Mouse (Mus musculus) adrenal gland, adult (tissue): ENCODE data around the gene Rwdd1.
A peak's percentile ranks its signal among the peaks of the same experiment; 100 is the strongest.
"Not testable (repeated sequence)": the region's sequence is repeated elsewhere in the genome, so short reads cannot be mapped to it uniquely, and the experiment has no call there.

ENCODE experiments used
- DNase-seq, 2 experiments: peaks; one replicate each; pipeline ENCODE4 v3.0.0; 2022 to 2023; ENCODE audit warnings: low spot score in 1 of 2; ENCODE audit not compliant: inconsistent age in 2 of 2

Gene Rwdd1

DNA sequence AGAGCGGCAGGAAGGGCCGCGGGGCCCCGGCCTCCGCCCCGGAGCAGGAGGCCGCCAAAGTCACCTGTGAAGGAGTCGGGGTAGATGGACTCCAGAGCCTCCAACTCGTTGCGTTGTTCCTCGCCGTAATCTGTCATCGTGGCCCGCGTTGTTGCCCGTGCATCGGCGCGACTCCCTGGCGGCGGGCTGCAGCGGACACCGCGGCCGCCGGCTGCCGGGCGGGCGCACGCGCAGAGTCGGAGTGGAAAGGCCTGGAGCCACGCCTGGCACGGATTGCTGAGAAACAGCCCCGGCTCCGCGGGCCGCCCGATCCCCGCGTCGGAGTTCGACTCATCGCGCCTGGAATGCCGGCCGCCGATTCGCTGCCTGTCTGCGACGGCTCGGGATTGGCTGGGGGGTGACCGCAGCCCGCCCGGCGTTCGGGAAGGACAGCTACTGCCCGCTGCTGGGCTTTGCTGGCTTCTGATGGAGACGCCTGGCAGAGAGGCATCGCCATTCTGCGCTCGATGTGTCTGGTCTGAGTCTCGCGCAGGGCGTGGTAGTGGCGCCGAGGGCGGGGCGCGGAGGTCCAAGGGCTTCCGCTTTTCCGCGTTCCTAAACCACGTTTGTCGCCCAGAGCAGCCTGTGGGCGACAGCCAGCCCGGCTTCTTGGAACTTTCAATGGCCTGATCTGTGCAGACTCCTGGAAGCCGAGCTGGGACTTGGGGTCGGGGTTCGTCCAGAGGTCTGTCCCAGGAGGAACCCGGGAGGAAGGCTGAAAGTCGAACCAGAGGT, at the start of gene Rwdd1:
TSS of gene Rwdd1 (minus strand) at position 323 of the 774 bp plus-strand sequence.
- DNase-seq, result peak; percentile 99

DNA sequence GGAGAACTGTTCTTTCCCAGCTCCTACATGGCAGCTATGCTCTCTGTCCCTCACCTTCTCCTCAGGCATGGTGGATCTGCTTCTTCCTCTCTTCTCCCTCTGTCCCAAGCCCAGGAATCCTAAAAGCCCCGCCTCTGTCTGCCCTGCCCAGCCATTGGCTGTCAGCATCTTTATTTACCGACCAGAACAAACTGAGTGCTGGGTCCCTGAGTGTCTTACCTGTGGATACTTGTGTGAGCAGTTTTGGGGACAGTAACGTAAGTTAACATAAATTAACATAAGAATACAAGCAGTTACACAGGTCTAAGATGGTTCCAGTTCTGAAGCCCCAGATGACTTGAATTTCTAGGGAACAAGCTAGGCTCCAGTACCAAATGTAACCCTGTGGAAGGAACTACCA, 47.2 kb upstream of the Rwdd1 start:
- no peak for DNase-seq

DNA sequence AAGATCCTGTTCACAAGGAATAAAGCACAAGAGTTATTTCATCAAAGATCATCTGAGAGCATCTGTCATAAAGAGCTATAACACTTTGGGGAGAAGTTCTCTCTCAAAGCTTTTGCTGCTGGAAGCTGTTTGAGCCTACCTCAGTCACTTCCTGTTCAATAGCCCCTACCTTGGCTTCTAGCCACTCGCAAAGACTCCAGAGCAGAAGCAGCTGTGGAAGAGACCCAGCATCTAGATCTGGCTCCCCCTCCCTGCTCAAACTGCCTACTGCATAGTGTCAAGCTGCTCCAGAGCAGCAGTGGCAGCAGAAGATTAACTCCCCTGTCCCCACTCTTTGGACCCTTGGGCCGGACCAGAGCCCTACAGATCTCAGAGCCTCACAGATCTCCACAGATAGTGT, 34.6 kb upstream of the Rwdd1 start:
- DNase-seq, result no peak

DNA sequence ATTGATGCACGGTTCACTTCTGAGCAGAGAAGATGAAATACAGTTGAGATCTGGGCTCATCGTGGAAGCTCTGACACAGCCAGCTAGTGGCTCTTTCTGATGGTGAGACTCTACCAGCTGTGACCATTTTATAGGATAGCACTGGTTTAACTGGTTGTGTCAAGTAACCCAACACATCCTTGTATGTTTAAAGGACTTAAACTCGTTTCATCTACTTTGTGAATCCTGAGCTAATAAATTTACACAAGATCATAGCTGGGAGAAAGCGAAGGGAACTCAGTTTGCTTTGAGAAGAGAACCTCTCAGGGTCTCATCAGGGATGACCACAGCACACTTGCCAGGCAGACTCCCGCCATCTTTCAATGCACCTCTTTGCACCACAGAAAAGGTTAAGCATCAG, 24.8 kb upstream of the Rwdd1 start, which contains the start of gene Calhm4:
TSS of gene Calhm4 (minus strand) at position 101 of the 400 bp plus-strand sequence.
- DNase-seq, result no peak

DNA sequence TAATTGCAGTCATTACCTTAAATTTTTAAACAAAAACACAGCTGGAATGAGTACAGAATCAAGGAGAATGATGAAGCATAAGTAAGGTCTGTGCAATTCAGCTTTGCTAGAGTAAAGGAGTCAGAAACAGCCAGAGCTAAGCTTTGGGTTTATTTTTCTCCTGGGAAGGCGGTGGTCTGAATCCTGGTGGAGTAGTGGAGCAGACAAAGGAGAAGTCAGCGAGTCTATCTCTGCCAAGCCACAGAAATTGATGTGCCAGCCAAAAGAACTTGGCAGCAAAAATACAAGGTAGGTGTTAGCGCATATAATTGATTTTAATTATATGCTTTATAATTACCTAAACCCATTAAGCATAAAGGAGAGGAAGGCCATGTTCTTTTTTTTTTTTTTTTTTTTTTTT, 18.0 kb upstream of the Rwdd1 start, which contains the start of gene Trappc3l:
TSS of gene Trappc3l (plus strand) at position 197 of the 400 bp plus-strand sequence.
- no peak for DNase-seq

DNA sequence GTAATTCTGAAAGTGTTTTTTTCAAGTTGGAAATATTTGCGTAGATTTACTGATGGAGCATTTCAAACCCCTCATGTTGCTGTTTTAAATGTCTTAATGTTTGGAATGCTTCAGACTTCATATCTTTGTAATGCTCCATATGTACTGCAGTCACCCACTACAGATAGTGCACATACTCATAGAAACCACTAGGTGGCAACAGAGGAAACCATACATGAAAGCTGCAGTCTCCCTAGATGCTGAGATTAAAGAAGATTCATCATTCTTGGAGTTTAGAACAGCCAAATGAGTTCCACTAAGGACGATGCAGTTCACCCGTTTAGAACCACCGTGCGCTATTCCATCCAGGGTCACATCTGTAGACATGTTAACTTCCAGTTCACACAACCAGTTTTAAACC, 17.2 kb upstream of the Rwdd1 start:
- DNase-seq, result peak in 1 of 2 experiments; percentile 56

DNA sequence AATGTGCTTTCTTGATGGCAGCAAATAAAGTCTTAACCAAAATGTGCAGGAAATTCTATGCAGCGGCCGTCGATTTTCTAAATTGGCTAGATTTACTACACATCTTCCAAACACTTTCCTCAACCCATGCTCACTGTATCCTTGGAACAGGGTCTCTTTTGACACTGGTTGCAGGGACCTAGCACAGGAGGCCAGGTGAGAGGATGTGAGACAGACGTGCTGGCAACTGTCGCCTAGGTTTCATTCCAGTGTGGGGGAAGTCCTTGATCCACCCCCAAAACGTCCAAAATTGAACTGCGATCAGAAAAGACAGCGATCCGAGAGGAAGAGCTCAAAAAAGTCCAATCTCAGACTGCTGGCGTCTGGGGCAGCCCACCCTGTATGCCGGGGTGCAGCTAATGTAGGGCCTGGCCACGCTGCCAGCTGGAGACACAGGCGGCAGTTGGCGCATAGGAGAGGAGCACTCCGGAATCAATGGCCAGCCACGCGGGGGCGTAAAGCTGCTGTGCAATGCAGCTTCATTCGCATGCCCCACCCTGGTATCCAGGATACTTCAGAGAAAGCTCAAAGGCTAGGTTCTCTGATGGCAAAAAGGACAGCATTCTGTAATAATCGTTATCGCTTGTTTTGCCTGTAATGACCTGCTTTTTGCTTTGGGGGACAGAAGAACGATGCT, 14.3 kb upstream of the Rwdd1 start:
- DNase-seq, result peak; percentile 66 to 87

DNA sequence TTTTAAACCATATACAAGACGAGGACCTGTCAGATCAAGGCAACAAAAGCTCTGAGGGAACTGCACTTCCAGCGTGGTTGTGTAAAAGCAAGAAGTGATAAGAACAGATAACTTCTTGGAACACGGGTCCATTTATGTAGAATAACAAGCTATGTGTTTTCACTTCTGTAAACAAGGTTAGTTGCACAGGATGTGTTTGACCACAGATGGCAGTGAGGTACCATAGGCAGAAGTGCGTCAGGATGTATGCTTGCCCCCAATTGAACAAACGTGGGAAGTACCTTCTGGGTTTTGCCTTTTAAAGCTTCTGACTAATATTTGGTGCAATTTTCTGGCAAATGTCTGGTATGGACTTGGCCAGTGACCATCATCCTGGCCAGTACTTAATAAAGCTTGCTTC, 10.9 kb upstream of the Rwdd1 start:
- no peak for DNase-seq

DNA sequence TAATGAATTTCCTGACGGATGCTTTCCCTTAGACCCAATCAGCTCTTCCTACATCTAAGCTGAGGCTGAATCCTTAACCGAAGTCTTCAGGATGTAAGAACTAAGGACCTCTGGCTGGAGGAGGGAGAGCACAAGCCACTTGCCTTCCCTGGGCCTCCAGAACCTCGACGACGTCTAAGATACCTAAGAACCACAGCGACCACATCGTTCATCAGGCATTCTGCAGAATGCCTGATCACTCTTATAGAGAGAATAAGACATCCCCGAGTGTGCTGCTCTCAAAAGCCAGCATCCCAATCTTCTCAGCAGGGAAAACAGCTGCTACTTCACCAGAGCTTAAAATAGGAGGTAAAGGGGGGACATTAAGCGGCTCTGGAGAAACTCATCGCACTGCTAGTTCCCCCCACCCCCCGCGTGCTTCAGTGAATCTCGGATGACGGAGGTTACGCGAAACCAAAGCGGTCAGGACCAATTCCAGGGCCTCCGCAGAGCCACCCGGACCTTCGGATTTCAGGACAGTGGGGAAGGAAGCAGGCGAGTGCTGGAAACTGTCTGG, 600 bp downstream of the Rwdd1 start:
- no peak for DNase-seq

DNA sequence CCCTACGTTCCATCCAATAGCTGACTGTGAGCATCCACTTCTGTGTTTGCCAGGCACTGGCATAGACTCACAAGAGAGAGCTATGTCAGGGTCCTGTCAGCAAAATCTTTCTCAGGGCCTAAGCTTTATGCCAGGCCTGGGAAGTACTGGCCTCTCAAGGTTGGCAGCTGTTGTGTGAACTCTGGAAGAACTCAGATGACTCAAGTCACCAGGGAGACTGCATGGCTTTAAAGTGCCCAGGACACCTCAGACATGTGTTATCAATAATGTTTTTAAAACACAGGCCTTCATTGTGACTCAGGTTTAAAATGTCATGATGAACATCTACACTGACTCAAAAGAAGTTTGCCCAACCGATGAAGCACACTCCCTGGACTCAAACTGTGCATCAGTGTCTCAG, 6.2 kb downstream of the Rwdd1 start:
- peak; percentile 48 to 76 for DNase-seq

DNA sequence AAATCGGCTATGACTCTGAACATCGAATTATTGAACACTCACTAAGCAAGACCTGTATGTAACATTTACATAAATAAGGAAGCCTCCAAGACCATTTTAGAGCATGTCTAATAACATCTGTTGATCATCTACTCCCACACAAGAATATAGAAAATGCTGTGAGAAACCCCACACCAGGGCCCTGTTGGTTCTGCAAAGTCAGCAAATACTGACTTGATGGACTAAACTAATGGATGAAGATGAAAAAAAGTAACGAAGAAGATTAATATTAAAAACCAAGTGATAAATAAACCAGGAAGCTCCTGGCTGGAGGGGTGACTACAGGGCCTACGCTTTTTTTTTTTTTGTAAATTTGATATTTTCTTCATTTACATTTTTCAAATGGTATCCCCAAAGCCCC, 6.8 kb downstream of the Rwdd1 start:
- no peak for DNase-seq

DNA sequence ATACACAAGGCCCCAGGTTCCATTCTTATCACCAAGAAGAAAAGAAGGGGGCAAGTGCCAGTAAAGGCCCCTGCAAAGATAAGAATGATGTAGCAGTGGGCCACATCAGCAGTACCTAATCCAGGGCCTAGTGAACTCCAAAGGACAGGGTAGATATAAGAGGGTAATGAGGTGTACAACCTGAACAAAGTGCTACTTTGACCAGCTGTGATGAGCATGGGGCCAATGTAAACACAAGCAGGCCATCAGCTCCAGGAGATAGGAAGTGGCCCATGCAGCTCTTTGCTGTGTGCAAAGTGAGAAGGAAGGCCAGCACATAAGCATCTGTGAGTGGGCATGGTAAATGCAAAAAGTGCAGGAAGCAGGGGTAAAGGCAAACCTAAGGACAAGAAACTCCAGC, 21.0 kb downstream of the Rwdd1 start:
- no peak for DNase-seq

DNA sequence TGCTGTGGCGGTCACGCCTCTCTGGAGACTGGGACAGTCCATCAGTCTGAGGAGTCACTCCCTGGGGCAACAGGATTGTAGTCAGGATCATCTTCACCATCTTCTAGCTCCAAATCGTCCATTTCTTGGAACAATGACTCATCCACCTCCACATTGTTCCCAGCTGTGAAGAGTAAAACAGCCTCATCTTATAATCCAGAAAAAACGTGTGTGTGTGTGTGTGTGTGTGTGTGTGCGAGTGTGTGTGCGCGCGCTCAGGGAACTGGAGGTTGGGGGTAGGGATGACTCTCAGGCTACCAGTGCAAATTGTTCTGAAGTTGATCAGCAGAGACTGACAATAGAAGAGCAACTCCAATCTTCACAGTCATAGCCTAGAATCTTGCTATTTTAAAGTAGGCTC, 22.7 kb downstream of the Rwdd1 start:
- not testable (repeated sequence) for DNase-seq

DNA sequence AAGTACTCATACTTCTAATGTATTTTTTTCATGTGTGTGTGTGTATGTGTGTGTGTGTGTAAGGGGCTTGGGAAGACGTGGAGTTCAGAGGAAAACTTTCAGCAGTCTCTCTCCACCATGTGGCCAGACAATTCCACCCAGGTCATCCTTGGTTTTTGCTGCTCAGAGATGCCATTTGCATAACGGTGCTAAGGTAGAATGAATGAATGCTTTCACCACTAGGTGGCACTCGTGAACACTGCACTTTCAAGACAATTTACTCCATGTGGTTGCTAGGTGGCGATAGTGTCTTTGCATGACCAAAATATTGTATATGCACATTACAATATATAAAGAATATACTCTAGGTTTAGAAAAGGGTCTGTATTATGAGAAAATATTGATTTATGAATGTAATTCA, 32.7 kb downstream of the Rwdd1 start:
- peak; percentile 36 to 84 for DNase-seq

DNA sequence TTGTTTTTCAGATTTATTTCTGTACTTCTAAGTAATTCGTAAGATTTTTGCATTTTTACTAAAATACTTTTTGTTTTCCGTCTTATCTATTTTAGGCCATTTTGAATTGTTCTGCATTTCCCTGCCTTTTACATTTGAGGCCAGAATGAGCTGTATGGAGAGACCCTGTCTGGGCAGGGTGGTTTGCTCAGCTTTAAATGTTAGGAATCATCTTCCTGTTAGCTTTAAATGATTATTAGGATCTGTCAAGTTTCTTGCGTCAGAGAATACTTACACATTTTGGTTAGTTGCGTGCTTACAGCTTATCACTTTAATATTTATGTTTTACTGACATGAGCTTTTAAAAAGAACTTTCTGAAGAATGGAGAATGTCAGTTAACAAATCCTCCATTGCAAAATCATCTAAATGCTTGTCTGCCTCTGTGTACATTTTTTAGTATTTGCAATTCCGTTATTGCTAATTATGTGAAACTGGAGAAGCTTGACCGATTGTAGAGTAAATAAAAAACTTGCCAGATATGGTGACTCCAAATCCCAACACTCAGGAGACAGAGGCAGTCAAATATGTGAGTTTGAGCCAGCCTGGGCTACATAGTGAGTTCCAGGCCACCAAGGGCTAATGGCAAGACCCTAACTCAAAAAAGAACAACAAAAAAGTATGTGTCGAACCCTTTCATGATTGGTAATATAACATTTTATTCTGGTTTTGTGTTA, 44.5 kb downstream of the Rwdd1 start:
- DNase-seq, result no peak

DNA sequence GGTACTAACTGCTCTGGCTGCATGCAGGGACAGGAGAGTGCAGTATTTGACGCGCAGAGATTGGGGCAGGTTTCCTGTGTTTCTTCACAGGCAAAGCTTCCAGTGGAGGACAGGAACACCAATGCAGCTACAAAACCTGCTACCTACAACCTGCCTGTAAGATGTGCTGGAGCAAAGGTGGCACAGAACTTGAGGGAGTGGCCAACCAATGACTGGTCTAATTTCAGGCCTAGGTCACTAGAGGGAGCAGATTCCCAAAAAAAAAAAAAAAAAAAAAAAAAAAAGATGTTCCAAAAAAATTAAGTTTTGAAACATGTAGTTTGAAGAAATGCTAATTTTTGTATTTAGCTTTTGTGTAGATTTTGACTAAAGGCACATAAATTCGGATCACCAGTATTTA, 66.9 kb downstream of the Rwdd1 start:
- no peak for DNase-seq

DNA sequence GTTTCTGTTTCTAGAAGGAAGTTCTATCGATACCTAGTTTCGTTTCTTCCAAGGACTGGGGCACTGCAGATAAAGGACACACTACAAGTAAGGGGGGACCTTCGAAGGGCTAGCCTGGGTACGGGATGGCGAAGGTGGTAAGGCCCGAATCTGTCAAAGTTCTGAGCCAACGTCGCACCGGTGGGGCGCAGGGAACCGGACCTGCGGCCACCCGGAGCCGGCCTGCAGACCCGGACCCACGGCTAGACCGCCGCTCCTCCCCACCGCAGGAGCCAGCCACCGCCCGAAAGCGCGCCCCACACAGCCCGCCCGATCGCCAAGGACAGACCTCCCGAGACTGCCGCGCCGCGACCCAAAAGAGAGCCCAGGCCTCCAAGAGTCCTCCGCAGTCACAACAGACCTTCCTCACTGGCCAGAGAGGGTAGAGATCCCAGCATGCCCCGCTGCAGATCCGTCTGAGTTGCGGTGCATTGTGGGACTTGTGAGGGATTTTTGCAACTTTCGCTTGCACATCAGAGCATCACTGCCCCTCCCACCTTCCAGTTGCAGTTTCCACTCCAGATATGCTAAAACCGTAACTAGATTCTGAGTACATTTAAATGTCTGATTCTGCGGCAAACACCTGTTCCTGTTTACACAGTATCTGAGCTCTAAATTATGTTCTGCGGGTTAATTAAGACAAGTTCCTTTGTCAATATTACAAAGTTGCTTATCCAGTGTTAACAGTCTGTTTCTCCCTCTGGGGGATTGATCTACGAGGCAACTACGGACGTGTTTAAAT, 68.4 kb downstream of the Rwdd1 start, which contains the start of gene Zup1:
TSS of gene Zup1 (minus strand) at position 467 of the 781 bp plus-strand sequence.
- DNase-seq, result peak; percentile 89 to 96
